Mouse (Mus musculus): ENCODE results near the gene Sars2. TPM values are rescaled to one million over a fixed set of nuclear protein-coding genes. Genes with fewer than 3 reads are reported as not detected.

The Sars2 gene
- total RNA-seq, 2 experiments from 2014 or later: 15.6 to 16.4 TPM

- intact Hi-C loops (cut with DNase I): no loop called here
Measured at GRCm38 (mm10) chr7:28801901-28802670, 60.3 kb downstream of the Sars2 start.

GRCm38 (mm10) chr7:28802846-28803588 is 61.2 kb downstream of the Sars2 start:
- peak in 1 of 2 experiments; percentile 48 for DNase-seq
- intact Hi-C loops (cut with DNase I): no loop called here

More at GRCm38 (mm10) chr7:28801901-28802670, 60.3 kb downstream of the Sars2 start:
- peak in 1 of 2 experiments; percentile 72 for DNase-seq

Other genes with a start within 250 kb of the Sars2 start
- gene Ifnl2, start 231.5 kb upstream of the Sars2 start, total RNA-seq (2021): not detected
- gene Ifnl3, start 219.2 kb upstream of the Sars2 start, total RNA-seq (2021): not detected
- not detected for gene Sycn, start 201.1 kb upstream of the Sars2 start, total RNA-seq (2021)
- not detected for gene Nccrp1, start 194.7 kb upstream of the Sars2 start, total RNA-seq (2021)
- gene Samd4b, start 143.8 kb upstream of the Sars2 start, total RNA-seq (2021): 10 to 100 TPM; 37.7 to 40.4 TPM
- 10 to 100 TPM; 11.2 to 15.6 TPM for gene Pak4, start 143.8 kb upstream of the Sars2 start, total RNA-seq (2021)
- not detected for gene Acp7, start 110.7 kb upstream of the Sars2 start, total RNA-seq (2021)
- gene Fbxo27, start 49.1 kb upstream of the Sars2 start, total RNA-seq (2021): 1 to 10 TPM in 1 of 2 experiments, under 1 TPM in 1; 0.52 to 1.3 TPM
- 1 to 10 TPM; 1.4 to 1.9 TPM for gene Fbxo17, start 25.2 kb upstream of the Sars2 start, total RNA-seq (2021)
- gene Mrps12, start 172 bp upstream of the Sars2 start, total RNA-seq (2021): 10 to 100 TPM; 53.0 to 54.4 TPM
- gene Ccer2, start 14.2 kb downstream of the Sars2 start, total RNA-seq (2021): not detected
- 10 to 100 TPM; 70.7 to 76.3 TPM for gene Sirt2, start 24.7 kb downstream of the Sars2 start, total RNA-seq (2021)
- 10 to 100 TPM; 15.4 to 16.1 TPM for gene Nfkbib, start 25.5 kb downstream of the Sars2 start, total RNA-seq (2021)
- gene Rinl, start 47.0 kb downstream of the Sars2 start, total RNA-seq (2021): 1 to 10 TPM; 2.1 to 2.2 TPM
- 100 to 1,000 TPM; 423 to 428 TPM for gene Hnrnpl, start 66.5 kb downstream of the Sars2 start, total RNA-seq (2021)
- 1,000 to 10,000 TPM; 1,137 to 1,217 TPM for gene Ech1, start 83.2 kb downstream of the Sars2 start, total RNA-seq (2021)
- gene Lgals4, start 91.9 kb downstream of the Sars2 start, total RNA-seq (2021): 10 to 100 TPM; 35.0 to 35.8 TPM
- 1 to 10 TPM; 2.2 to 2.8 TPM for gene Lgals7, start 121.9 kb downstream of the Sars2 start, total RNA-seq (2021)
- gene Capn12, start 139.4 kb downstream of the Sars2 start, total RNA-seq (2021): under 1 TPM; 0.26 to 0.47 TPM
- gene Actn4, start 220.3 kb downstream of the Sars2 start, total RNA-seq (2021): 100 to 1,000 TPM; 173 to 174 TPM
- 100 to 1,000 TPM; 185 to 188 TPM for gene Eif3k, start 239.9 kb downstream of the Sars2 start, total RNA-seq (2021)
- gene Map4k1, start 240.1 kb downstream of the Sars2 start, total RNA-seq (2021): 1 to 10 TPM; 2.0 to 2.2 TPM

Measured in heart, postnatal 10 days (tissue).